Mouse (Mus musculus) c-Kit-positive CD71-negative TER-119-negative erythroid progenitor cells, embryonic 14.5 days (primary cell): ENCODE results near the gene Zfp599.

Source experiments
- DNase-seq: peaks from one replicate; pipeline ENCODE4 v3.0.0-alpha.2; 2013; ENCODE audit warnings: low read depth

Zfp599 gene

GRCm38 (mm10) chr9:22224066-22224465 lies 35.6 kb downstream of the Zfp599 start:
- DNase-seq = no peak

GRCm38 (mm10) chr9:22217858-22218493 lies 41.7 kb downstream of the Zfp599 start:
- no peak for DNase-seq

- DNase-seq = no peak
Observed at GRCm38 (mm10) chr9:22216705-22217104, 43.0 kb downstream of the Zfp599 start.

- no peak for DNase-seq
Observed at GRCm38 (mm10) chr9:22214549-22214948, 45.1 kb downstream of the Zfp599 start.

- DNase-seq = no peak
Observed at GRCm38 (mm10) chr9:22213785-22214194, 45.9 kb downstream of the Zfp599 start.
